Mouse (Mus musculus) heart, embryonic 13.5 days (tissue): ENCODE results near the gene Rps6kc1. TPM values are rescaled to one million over a fixed set of nuclear protein-coding genes. Genes with fewer than 3 reads are reported as not detected.

Source experiments
- ATAC-seq: fragments of 200-750 bp; cut with Nextera tagmentation; 2 replicates; pipeline ENCODE4 v1.8.0; 2017; ENCODE audit warnings: moderate TSS enrichment; ENCODE audit not compliant: insufficient number of reproducible peaks, low FRiP score, low TSS enrichment; ENCODE audit errors: extremely low read depth
- H3K27ac ChIP-seq: fragments of 300-500 bp; sonication (generic); replicated peaks from 2 replicates; pipeline ENCODE4 v1.5.1; 2015; ENCODE audit warnings: moderate library complexity, mild to moderate bottlenecking, inconsistent platforms
- H3K27me3 ChIP-seq: fragments of 300-500 bp; sonication (generic); replicated peaks from 2 replicates; pipeline ENCODE4 v1.6.1; 2015; ENCODE audit warnings: mild to moderate bottlenecking, inconsistent platforms
- H3K36me3 ChIP-seq: fragments of 300-500 bp; sonication (generic); 2 replicates; pipeline ENCODE4 v1.6.1; 2015; ENCODE audit warnings: mild to moderate bottlenecking, inconsistent platforms
- H3K4me1 ChIP-seq: fragments of 300-500 bp; sonication (generic); 2 replicates; pipeline ENCODE4 v1.6.1; 2015; ENCODE audit warnings: inconsistent platforms
- H3K4me2 ChIP-seq: fragments of 300-500 bp; sonication (generic); 2 replicates; pipeline ENCODE4 v1.6.1; 2015; ENCODE audit warnings: inconsistent platforms, mild to moderate bottlenecking, moderate library complexity
- H3K4me3 ChIP-seq: fragments of 300-500 bp; sonication (generic); 2 replicates; pipeline ENCODE4 v1.5.1; 2015; ENCODE audit warnings: moderate library complexity, mild to moderate bottlenecking, inconsistent platforms
- H3K9ac ChIP-seq: fragments of 300-500 bp; sonication (generic); 2 replicates; pipeline ENCODE4 v1.6.1; 2015; ENCODE audit warnings: inconsistent platforms, mild to moderate bottlenecking, moderate library complexity
- H3K9me3 ChIP-seq: fragments of 300-500 bp; sonication (generic); 2 replicates; pipeline ENCODE4 v1.6.1; 2016; ENCODE audit warnings: inconsistent platforms
- WGBS: fragments of 180-500 bp; shearing (Covaris S2); methylation state at CpG from one replicate; pipeline ENCODE4 v1.1.7; 2015; ENCODE audit warnings: mixed read lengths; 5-methylcytosine and 5-hydroxymethylcytosine counted together
- polyA plus RNA-seq: library from polyadenylated mRNA; unstranded; fragments of >200 nt; fragmentation: Nextera tagmentation; extraction: Ambion mirVana; gene quantifications from 2 replicates; pipeline ENCODE4 v1.2.1, GENCODE M21; 2015

Gene Rps6kc1
- polyA plus RNA-seq, 1 experiment from 2014 or later, result 8.3 TPM

GRCm38 (mm10) chr1:190662736-190663135 is 248.8 kb downstream of the Rps6kc1 start:
- H3K4me1 ChIP-seq, result peaks cover 50% of the 10 kb centered on the region
- H3K9ac ChIP-seq, result no peak overlapping the region
- H3K9me3 ChIP-seq, result no peaks in the 10 kb centered on the region
- H3K27ac ChIP-seq, result no peak overlapping the region
- ATAC-seq, result no peak
- no peak overlapping the region for H3K4me3 ChIP-seq
- H3K4me2 ChIP-seq, result no peak overlapping the region
- 71% methylated on average over 5 of the region's 5 CpGs for WGBS
- no peaks in the 10 kb centered on the region for H3K27me3 ChIP-seq
- no peaks in the 10 kb centered on the region for H3K36me3 ChIP-seq

GRCm38 (mm10) chr1:190661764-190662163 is 249.8 kb downstream of the Rps6kc1 start:
- no peaks in the 10 kb centered on the region for H3K36me3 ChIP-seq
- WGBS, result 61% methylated on average over 4 of the region's 4 CpGs
- 0 out of 2 replicates have a peak overlapping the region, but pooled peaks have one; percentile 28 for H3K27ac ChIP-seq
- peaks cover 50% of the 10 kb centered on the region for H3K4me1 ChIP-seq
- H3K27me3 ChIP-seq, result no peaks in the 10 kb centered on the region
- 0 out of 2 replicates have a peak overlapping the region, but pooled peaks have one; percentile 40 for H3K9ac ChIP-seq
- no peak for ATAC-seq
- H3K4me3 ChIP-seq, result no peak overlapping the region
- no peak overlapping the region for H3K4me2 ChIP-seq
- H3K9me3 ChIP-seq, result no peaks in the 10 kb centered on the region

DNA sequence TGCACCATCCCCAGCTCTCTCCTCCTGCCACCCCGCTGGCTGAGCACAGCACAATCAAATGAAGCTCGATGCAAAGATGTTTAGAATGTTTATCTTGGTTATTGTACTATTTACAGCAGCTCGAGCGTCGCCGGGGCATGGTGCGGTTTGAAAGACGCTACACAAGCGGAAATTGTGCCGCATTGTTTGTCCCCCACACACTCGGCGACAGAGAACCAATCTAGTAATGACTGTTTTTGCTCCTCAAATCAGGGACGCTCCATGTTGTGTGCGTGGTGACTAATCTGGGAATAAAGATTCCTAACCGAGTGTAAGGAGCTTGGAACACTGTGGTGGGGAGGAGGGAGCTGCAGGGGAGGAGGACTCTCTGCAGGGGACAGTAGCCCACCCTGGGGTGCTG is 250.3 kb downstream of the Rps6kc1 start:
- H3K36me3 ChIP-seq, result no peaks in the 10 kb centered on the region
- H3K27me3 ChIP-seq, result no peaks in the 10 kb centered on the region
- no peak overlapping the region for H3K4me2 ChIP-seq
- H3K9ac ChIP-seq, result 0 out of 2 replicates have a peak overlapping the region, but pooled peaks have one; percentile 40
- no peaks in the 10 kb centered on the region for H3K9me3 ChIP-seq
- no peak overlapping the region for H3K4me3 ChIP-seq
- ATAC-seq, result no peak
- 0 out of 2 replicates have a peak overlapping the region, but pooled peaks have one; percentile 28 for H3K27ac ChIP-seq
- WGBS, result 71% methylated on average over 15 of the region's 15 CpGs
- peaks cover 50% of the 10 kb centered on the region for H3K4me1 ChIP-seq

DNA sequence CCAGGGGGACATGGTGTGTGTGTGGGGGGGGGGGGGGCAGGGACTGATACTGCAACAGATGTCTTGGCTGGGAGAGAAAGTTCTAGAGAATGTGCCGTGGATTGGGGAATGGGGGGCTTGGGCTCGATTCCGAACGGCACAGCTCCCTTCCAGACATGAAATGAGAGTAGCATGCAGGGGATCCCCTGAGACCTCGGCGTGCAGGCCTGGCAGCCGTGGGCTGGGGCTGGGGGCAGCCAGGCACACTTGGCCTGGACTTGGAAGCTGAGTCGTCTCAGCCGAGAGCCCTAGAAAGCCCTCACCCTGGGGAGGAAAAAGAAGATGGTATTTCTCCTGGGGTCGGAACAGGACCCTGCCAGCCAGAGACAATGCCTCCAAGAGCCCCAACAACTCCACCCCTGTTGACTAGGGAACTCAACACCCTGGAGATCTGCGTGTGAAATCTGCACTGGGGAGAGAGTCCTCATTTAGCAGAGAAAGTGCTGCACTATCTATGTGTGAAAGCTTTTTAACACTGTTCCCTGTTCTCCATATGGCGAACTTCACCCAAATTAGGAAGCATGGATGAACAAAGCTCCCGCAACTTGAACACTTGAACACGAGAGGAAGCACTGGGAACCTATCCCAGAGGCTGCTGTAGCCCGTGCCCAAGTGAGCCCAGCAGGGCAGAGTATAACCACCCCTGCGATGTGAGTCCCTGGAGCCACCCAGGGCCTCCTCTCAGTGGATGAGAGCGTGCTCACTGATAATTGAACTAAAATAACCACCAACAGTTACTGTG is 251.7 kb downstream of the Rps6kc1 start:
- Histone ChIP-seq H3K4me2 (no peak overlapping the region), H3K27ac (no peak overlapping the region), H3K9me3 (no peaks in the 10 kb centered on the region), H3K4me1 (peaks cover 47% of the 10 kb centered on the region), H3K9ac (0 out of 2 replicates have a peak overlapping the region, but pooled peaks have one; percentile 19), H3K4me3 (no peak overlapping the region), H3K27me3 (no peaks in the 10 kb centered on the region), H3K36me3 (no peaks in the 10 kb centered on the region)
- ATAC-seq, result no peak
- WGBS, result 59% methylated on average over 17 of the region's 17 CpGs

DNA sequence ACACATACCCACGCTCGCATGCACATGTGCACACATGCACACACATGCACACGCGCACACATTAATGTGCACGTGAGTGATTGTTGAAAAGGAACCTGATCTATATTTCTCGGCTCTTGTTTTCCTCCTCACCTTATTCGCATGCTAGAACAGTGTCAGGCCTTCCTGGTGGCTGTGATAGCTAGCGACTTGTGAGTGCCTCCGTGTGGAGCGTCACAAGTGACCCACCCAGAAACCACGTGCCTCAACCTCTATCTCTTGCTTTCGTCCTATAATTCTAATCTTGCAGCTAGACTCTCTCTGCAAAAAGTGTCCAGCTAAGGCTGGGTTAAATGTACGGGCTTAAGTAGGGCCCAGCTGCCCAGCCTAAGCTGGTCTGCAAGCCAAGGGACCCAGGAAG is 253.3 kb downstream of the Rps6kc1 start:
- 84% methylated on average over 13 of the region's 13 CpGs for WGBS
- H3K4me3 ChIP-seq, result no peak overlapping the region

DNA sequence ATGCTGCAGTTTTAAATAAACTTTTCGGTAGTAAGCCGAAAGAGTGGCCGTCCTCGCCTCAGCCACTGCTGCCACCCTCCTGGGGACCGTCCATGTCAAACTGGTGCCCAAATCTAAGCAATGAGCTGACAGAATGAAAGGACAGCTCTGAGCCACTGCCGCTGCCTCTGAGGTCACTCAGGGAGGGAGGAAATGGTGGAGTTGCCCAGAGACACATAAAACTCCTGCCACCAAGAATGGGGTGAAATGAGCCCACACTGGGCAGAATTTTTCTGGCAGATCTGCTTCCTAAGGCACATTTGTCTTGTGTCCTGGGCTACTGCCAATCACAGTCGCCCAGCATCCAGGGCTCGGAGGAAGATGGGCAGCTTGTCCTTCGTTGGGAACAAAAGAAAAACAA is 255.5 kb downstream of the Rps6kc1 start:
- Histone ChIP-seq H3K36me3 (no peaks in the 10 kb centered on the region), H3K9me3 (no peaks in the 10 kb centered on the region), H3K4me3 (no peak overlapping the region), H3K27ac (no peak overlapping the region), H3K27me3 (no peaks in the 10 kb centered on the region), H3K9ac (no peak overlapping the region), H3K4me2 (no peak overlapping the region), H3K4me1 (peaks cover 25% of the 10 kb centered on the region)
- ATAC-seq, result no peak
- WGBS, result 67% methylated on average over 9 of the region's 9 CpGs

More for the DNA sequence above, 253.3 kb downstream of the Rps6kc1 start:
- no peak for ATAC-seq
- Histone ChIP-seq H3K36me3 (no peaks in the 10 kb centered on the region), H3K9ac (no peak overlapping the region), H3K27ac (no peak overlapping the region), H3K27me3 (no peaks in the 10 kb centered on the region), H3K9me3 (no peaks in the 10 kb centered on the region), H3K4me2 (no peak overlapping the region), H3K4me1 (peaks cover 41% of the 10 kb centered on the region)

GRCm38 (mm10) chr1:190655651-190656050 is 255.9 kb downstream of the Rps6kc1 start:
- Histone ChIP-seq H3K36me3 (no peaks in the 10 kb centered on the region), H3K4me3 (no peak overlapping the region)

DNA sequence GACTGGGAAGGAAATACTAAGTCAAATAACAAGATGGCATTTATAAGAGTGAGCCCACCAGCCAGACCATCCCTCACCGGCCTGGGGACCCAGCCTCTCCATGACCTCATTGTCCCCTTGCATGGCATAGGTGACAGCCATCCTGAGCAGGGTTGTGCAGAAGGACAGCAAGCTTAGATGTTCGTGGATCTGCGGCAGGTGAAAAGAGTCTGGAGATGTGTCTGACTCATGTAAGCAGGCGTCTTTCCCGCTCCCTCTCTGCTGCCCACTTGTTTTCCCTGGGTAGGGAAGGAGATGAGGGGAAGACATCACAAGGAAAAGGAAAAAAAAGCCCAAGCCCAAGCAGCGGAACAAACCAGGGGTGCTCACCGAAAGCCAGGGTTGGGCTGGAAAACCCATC is 256.5 kb downstream of the Rps6kc1 start:
- peaks cover 15% of the 10 kb centered on the region for H3K4me1 ChIP-seq
- H3K9ac ChIP-seq, result no peak overlapping the region
- H3K4me3 ChIP-seq, result no peak overlapping the region
- no peaks in the 10 kb centered on the region for H3K9me3 ChIP-seq
- no peak for ATAC-seq
- no peaks in the 10 kb centered on the region for H3K27me3 ChIP-seq
- WGBS, result 84% methylated on average over 7 of the region's 7 CpGs
- H3K27ac ChIP-seq, result no peak overlapping the region
- H3K4me2 ChIP-seq, result no peak overlapping the region
- H3K36me3 ChIP-seq, result no peaks in the 10 kb centered on the region

More at GRCm38 (mm10) chr1:190655651-190656050, 255.9 kb downstream of the Rps6kc1 start:
- ATAC-seq, result no peak
- Histone ChIP-seq H3K4me2 (no peak overlapping the region), H3K9ac (no peak overlapping the region), H3K4me1 (peaks cover 21% of the 10 kb centered on the region), H3K9me3 (no peaks in the 10 kb centered on the region), H3K27ac (no peak overlapping the region), H3K27me3 (no peaks in the 10 kb centered on the region)
- WGBS, result 64% methylated on average over 7 of the region's 7 CpGs

DNA sequence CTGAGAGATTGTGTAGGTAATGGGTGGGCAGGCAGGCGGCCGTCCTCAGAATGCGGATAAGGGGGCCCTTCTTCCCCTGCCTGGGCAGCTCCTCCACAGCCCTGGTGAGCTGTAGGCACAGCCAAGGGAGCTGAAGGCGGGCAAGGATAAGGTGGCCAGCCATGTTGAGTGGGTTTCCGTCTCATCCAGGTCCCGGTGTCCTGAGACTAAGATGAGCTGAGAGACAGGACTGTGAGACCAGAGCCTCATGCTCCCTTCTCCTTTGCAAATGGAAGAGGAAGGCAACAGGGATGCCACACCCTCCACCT is 256.9 kb downstream of the Rps6kc1 start:
- Histone ChIP-seq H3K27ac (no peak overlapping the region), H3K4me1 (peaks cover 11% of the 10 kb centered on the region), H3K4me2 (no peak overlapping the region), H3K9me3 (no peaks in the 10 kb centered on the region), H3K36me3 (no peaks in the 10 kb centered on the region), H3K27me3 (no peaks in the 10 kb centered on the region), H3K4me3 (no peak overlapping the region), H3K9ac (no peak overlapping the region)
- ATAC-seq, result no peak
- WGBS, result 85% methylated on average over 6 of the region's 6 CpGs

- no peak for ATAC-seq
- Histone ChIP-seq H3K36me3 (no peaks in the 10 kb centered on the region), H3K4me3 (no peak overlapping the region), H3K4me1 (0 out of 2 replicates have a peak, but pooled peaks cover 10% of the 10 kb centered on the region), H3K9me3 (no peaks in the 10 kb centered on the region), H3K27me3 (no peaks in the 10 kb centered on the region), H3K9ac (no peak overlapping the region), H3K27ac (no peak overlapping the region), H3K4me2 (no peak overlapping the region)
- WGBS, result 87% methylated on average over 20 of the region's 20 CpGs
Observed at GRCm38 (mm10) chr1:190653989-190654693, 257.4 kb downstream of the Rps6kc1 start.

- WGBS, result 76% methylated on average over 6 of the region's 6 CpGs
- no peak for ATAC-seq
Observed at GRCm38 (mm10) chr1:190653081-190653480, 258.5 kb downstream of the Rps6kc1 start.

More at GRCm38 (mm10) chr1:190653081-190653480, 258.5 kb downstream of the Rps6kc1 start:
- no peak overlapping the region for H3K27ac ChIP-seq
- 0 out of 2 replicates have a peak, but pooled peaks cover 5% of the 10 kb centered on the region for H3K4me1 ChIP-seq
- no peaks in the 10 kb centered on the region for H3K9me3 ChIP-seq
- H3K4me3 ChIP-seq, result no peak overlapping the region
- H3K4me2 ChIP-seq, result no peak overlapping the region
- no peaks in the 10 kb centered on the region for H3K27me3 ChIP-seq
- no peaks in the 10 kb centered on the region for H3K36me3 ChIP-seq
- no peak overlapping the region for H3K9ac ChIP-seq
